Mouse (Mus musculus): ENCODE results near the gene Zmynd11.

Gene Zmynd11

GRCm38 (mm10) chr13:9683280-9683679, 81.8 kb downstream of the Zmynd11 start:
- ChIA-PET CTCF (no interaction called here), POLR2A (no interaction called here)

- CTCF ChIA-PET, result no interaction called here
- POLR2A ChIA-PET, result no interaction called here
Observed at GRCm38 (mm10) chr13:9681492-9681891, 83.6 kb downstream of the Zmynd11 start.

DNA sequence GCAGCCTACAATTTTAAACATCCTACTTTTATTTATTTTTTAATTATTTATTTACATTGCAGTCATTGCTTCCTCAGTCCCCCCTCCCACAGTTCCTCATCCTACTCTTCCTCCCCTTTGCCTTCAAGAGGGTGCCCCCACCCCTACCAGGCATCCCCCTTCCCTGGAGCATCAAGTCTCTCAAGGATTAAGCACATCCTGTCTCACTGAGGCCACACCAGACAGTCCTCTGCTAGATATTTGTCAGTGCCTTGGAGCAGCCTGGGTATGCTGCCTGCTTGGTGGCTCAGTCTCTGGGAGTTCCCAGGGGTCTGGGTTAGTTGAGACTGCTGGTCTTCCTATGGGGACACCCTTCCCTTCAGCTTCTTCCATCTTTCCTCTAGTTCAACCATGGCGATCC, 91.0 kb downstream of the Zmynd11 start:
- CTCF ChIA-PET, result no interaction called here
- POLR2A ChIA-PET, result no interaction called here

- POLR2A ChIA-PET, result no interaction called here
Observed at GRCm38 (mm10) chr13:9669246-9669645, 95.9 kb downstream of the Zmynd11 start.

DNA sequence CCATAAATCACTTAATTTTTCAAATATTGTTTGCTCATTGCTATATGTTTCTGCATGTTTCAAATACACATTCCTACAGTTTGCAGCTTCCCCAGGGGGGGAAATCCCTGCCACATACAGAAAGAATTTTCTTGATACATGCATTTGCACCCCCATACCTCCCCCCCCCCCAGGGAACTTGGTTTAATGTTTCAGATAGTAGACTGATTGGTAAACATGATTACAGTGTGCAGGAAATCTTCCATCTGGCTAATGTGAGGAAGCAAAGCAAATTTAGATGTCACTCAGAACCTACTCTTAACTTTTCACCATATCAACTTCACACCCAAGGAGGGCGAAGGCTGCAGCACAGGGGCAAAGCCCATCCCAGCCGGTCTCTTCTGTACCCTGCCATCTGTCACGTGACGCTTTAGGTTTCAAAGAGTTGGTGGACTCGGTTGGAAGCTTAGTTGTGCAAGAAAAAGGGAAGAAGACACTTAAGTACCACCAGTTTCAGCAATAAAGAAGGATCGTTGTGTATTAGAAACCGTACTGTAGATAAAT, 97.1 kb downstream of the Zmynd11 start:
- ChIA-PET POLR2A (no interaction called here), CTCF (interaction anchor here in 1 of 4 experiments (0.7 kb wide), 1 partner anchor 43 kb away, joined by 3 read pairs; no protein-coding TSS in a partner anchor)

More at GRCm38 (mm10) chr13:9669246-9669645, 95.9 kb downstream of the Zmynd11 start:
- CTCF ChIA-PET, result no interaction called here

DNA sequence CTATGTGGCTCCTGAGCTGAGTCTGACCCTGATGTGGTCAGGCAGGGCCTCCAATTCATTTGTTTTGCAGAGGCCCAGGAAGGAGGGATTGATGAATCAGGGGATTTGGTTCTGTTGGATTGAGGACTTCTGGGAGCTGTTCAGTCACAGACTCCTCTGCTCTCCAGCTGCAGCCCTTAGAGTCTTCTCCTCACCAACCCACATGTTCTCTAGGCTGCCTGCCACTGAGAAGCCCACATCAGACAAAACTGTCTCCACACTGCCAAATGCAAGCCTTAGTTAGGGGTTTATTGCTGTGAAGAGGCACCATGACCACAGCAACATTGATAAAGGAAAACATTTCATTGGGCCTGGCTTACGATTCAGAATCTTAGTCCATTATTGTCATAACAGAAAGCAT, 101.5 kb downstream of the Zmynd11 start:
- ChIA-PET CTCF (no interaction called here), POLR2A (interaction anchor here in 1 of 4 experiments (0.6 kb wide), 1 partner anchor 23 kb away, joined by 3 read pairs; no protein-coding TSS in a partner anchor)

GRCm38 (mm10) chr13:9660711-9661110, 104.4 kb downstream of the Zmynd11 start:
- POLR2A ChIA-PET, result no interaction called here
- CTCF ChIA-PET, result no interaction called here

DNA sequence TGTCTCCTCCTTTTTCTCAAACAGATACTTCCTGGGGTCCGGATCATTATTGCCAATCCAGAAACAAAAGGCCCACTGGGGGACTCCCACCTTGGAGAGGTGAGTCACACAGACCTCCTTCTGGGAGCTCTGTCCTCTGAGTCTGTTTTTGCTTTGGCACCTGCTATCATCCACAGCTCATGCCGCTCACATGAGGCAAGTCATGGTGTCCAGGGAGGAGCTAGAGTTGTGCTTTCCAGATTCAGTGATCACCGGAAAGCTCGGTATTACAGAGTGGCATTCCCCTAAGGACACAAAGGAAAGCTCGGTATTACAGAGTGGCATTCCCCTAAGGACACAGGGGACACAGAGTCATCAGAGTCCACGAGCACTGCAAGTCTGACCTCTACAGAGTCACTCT, 108.5 kb downstream of the Zmynd11 start:
- POLR2A ChIA-PET, result no interaction called here

DNA sequence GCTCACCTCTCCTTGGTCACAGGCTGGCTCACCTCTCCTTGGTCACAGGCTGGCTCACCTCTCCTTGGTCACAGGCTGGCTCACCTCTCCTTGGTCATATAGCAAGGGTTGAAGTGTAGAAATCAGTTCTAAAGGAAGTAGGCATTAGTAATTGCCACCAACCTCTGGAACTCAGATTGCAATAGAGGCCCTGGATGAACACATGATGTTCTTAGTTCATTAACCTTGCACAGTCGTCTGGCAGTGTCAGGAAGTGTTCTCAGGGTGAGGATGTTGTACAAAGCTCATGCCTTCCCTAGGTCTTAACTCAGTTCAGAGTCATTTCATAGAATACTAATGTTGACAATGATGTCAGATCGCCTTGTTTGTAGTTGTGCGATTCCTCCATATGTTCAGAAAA, 112.1 kb downstream of the Zmynd11 start:
- CTCF ChIA-PET, result interaction anchor here in 2 of 4 experiments (0.5 to 0.7 kb wide), 2 partner anchors 31 to 299 kb away, joined by 3 to 12 read pairs; no protein-coding TSS in a partner anchor

More for the DNA sequence above, 108.5 kb downstream of the Zmynd11 start:
- CTCF ChIA-PET, result no interaction called here

GRCm38 (mm10) chr13:9650580-9650979, 114.5 kb downstream of the Zmynd11 start:
- ChIA-PET POLR2A (no interaction called here), CTCF (no interaction called here)

More for the DNA sequence above, 112.1 kb downstream of the Zmynd11 start:
- POLR2A ChIA-PET, result no interaction called here

- ChIA-PET CTCF (no interaction called here), POLR2A (no interaction called here)
Observed at GRCm38 (mm10) chr13:9649894-9650293, 115.2 kb downstream of the Zmynd11 start.

- ChIA-PET CTCF (no interaction called here), POLR2A (no interaction called here)
Observed at GRCm38 (mm10) chr13:9648716-9649115, 116.4 kb downstream of the Zmynd11 start.

DNA sequence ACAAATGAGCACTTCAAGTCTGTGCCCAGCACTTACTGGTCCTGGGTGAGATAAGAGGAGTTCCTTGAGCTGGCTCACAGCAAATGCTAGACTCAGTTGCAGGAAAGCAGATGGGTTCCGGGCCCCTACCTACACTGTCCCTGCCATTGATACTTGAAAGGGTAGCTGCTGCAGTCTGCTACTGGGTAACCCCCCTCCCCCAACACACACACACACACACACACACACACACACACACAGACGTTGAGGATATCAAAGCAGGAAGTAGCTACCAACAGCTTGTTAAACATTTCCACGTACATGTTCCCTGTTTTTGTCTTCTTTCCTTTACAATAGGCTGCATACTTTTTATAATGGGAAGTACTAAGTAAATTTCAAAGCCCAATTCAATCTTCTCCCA, 127.2 kb downstream of the Zmynd11 start:
- POLR2A ChIA-PET, result no interaction called here
- CTCF ChIA-PET, result interaction anchor here in 1 of 4 experiments (0.5 to 0.6 kb wide), 2 partner anchors 247 to 655 kb away, joined by 3 read pairs; no protein-coding TSS in a partner anchor

- ChIA-PET POLR2A (interaction anchor here in 2 of 4 experiments (0.8 to 1.3 kb wide), 5 partner anchors 65 to 456 kb away, joined by 3 read pairs; no protein-coding TSS in a partner anchor), CTCF (interaction anchor here (0.6 to 2.3 kb wide), 15 partner anchors 51 to 900 kb away, joined by 3 to 10 read pairs (median 3); no protein-coding TSS in a partner anchor)
Observed at GRCm38 (mm10) chr13:9636505-9636904, 128.6 kb downstream of the Zmynd11 start.

DNA sequence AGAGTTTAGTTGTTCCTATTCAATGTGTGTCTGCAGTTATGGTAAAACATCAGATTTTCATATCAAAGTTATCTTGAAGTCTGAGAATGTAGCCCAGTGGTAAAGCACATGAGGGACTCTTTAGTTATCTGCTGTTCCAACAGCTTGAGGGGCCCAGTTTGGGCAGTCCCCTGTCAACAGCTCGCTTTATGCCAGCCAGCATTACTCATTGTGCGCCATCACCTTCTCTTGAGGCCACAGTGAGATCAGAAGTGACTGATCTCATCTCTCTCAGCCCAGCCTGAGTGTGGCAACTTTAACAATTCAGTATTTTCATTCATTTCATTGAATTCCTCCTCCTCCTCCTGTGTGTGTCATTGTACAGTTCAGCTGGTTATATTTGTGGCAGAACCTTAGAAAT, 129.2 kb downstream of the Zmynd11 start:
- ChIA-PET CTCF (interaction anchor here in 3 of 4 experiments (0.6 to 2.3 kb wide), 15 partner anchors 15 to 454 kb away, joined by 3 to 10 read pairs (median 3); no protein-coding TSS in a partner anchor), POLR2A (interaction anchor here in 1 of 4 experiments (1.0 to 1.3 kb wide), 2 partner anchors 88 to 452 kb away, joined by 3 read pairs; no protein-coding TSS in a partner anchor)

All from embryonic stem cell, embryonic (primary cell).